Mouse (Mus musculus): ENCODE results near the gene Mfap1b. TPM values are rescaled to one million over a fixed set of nuclear protein-coding genes. Genes with fewer than 3 reads are reported as not detected.
A peak's percentile ranks its signal among the peaks of the same experiment; 100 is the strongest.

The Mfap1b gene
- total RNA-seq, 4 experiments from 2014 or later = 39.4 to 47.4 (median 43.8) TPM

GRCm38 (mm10) chr2:121440834-121441605, 32.8 kb downstream of the Mfap1b start:
- no peak for DNase-seq (ENCODE audit: low spot score in 2 of 2)

DNA sequence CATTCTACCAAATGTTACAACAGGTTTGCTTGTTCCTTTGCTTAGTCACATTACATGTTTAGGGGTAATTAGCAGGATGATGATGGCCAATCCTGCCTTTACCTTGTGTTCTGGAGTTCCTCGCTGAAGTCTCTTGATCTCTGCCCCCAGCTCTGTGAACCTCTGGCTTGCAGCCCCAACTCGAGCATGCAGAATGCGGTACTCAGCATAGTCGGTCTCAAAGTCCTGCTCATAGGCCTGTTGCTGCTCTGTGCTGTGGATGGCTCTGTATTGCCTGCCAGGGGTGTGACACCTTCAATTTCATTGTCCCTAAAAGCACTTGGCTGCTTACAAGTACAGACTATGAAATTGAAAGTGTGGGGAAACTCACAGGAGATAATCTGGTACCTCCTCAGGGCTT, 34.1 kb downstream of the Mfap1b start:
- DNase-seq (ENCODE audit: low spot score in 2 of 2) = no peak

- DNase-seq (ENCODE audit: low spot score in 2 of 2) = no peak
Measured at GRCm38 (mm10) chr2:121434854-121435253, 39.0 kb downstream of the Mfap1b start.

- no peak for DNase-seq (ENCODE audit: low spot score in 2 of 2)
Measured at GRCm38 (mm10) chr2:121425890-121426289, 48.0 kb downstream of the Mfap1b start.

DNA sequence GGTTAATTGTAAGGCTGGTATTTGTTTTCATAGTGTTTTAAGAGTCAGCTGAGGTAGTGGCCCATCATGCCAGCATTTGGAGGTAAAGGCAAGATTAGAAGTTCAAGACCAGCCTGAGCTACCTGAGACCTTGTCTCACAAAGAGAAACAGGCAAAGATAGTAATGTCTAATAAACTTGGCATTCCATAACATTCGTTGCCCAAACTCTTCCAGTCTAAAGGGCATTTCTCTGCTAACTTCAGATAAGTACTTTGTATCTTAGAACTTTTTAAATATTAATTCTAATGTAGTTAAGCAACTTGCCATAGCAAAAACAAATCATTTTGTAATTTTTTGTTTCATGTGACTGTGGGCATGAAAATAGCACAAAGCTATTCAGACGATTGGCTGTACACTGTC, 50.7 kb downstream of the Mfap1b start:
- no peak for DNase-seq (ENCODE audit: low spot score in 2 of 2)

DNA sequence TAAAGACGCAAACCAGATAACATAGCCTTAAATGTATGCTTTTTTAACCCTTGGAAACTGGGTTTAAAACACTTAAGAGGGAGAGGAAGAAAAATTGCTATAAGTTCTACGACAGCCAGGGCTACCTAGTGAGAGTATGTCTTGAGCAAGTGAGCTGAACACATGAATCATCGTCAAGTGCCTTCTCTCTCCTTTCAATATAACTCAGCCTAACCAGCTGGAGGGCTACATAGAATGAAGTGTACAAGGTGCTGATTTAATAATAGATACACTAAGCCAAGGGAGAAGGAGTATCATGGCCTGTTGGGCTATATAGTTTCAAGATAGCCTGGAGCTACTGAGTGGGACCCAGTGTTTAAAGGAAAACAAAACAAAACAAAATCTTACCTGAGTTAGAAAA, 55.4 kb downstream of the Mfap1b start:
- DNase-seq (ENCODE audit: low spot score in 2 of 2) = no peak

DNA sequence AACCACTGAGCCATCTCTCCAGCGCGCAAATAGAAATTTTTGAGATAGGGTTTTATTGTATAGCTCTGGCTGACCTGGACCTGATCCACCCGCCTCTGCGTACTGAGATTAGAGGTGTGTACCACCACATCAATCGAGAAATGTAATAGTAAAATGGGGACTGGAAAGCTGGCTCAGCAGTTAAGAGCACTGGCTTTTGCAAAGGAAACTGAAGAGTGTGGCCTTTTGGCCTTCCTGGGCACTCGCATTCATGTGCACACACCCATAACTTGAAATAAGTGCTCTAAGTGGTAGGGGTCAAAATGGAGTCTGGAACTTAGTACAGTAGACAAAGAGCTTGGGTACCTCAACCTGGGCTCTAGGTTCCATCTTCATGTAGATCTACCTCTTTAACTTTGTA, 57.5 kb downstream of the Mfap1b start:
- no peak for DNase-seq (ENCODE audit: low spot score in 2 of 2)

DNA sequence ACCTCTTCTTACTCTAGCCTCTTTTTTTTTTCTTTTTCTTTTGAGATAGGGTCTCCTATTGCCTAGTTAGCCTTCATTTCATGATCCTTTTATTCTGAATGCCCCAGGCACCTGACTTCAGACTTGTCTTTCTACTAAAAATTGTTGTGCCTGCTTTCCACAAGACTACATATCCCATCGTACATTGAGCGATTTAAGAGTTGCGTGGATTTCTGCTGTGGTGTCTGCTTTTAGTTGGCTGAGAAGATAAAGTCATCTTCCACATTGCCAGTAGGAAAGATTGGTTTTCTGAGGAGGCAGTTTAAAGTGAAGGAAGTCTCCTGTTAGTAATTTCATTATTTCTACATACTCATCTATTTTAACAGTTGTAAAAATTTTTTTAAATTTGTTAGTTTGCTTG, 58.3 kb downstream of the Mfap1b start:
- DNase-seq (ENCODE audit: low spot score in 2 of 2) = no peak

DNA sequence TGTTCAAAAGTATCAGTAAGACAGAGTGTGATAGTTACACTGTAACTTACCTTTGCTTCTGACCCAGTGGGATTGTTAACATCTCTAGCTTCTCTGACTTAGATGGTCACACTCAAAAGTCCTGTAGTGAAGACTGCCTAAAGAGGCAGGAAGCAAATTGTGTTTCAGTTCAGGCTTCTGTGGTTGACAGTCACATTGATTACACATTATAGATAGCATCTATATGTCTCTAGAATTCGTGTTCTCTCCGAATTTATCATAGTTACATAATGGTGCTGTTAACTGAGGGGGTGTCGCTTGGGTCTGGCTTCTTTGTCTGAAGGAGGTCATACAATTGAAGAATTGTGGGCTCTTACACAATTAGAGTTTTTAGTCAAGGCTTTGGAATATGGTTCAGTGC, 58.8 kb downstream of the Mfap1b start:
- no peak for DNase-seq (ENCODE audit: low spot score in 2 of 2)

DNA sequence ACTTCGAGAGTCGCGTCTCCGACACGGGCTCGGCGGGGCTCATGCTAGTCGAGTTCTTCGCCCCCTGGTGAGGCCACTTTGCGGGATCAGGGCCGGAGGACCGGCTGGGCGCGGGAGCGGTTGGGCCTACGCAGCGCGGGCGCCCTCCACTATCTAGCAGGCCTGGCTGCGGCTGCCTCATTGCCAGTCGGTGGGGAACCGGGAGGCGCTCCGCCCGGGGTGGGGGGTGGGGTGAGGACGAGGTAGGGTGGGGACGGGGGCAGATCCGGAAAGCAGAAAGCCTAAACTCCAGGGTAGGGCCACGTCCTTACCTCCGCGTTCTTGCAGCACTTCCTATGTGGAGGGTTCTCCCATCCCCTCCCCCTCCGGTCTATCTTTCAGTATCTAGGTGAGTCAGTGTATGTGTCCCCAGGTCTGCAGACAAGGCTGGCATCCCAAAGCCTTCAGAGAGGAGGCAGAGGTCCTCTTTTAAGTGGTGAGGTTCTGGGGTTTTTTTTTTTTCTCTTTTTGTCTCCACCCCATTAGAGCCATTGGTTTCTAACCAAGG, 59.7 kb downstream of the Mfap1b start:
- DNase-seq (ENCODE audit: low spot score in 2 of 2) = peak in 1 of 2 experiments; percentile 36

DNA sequence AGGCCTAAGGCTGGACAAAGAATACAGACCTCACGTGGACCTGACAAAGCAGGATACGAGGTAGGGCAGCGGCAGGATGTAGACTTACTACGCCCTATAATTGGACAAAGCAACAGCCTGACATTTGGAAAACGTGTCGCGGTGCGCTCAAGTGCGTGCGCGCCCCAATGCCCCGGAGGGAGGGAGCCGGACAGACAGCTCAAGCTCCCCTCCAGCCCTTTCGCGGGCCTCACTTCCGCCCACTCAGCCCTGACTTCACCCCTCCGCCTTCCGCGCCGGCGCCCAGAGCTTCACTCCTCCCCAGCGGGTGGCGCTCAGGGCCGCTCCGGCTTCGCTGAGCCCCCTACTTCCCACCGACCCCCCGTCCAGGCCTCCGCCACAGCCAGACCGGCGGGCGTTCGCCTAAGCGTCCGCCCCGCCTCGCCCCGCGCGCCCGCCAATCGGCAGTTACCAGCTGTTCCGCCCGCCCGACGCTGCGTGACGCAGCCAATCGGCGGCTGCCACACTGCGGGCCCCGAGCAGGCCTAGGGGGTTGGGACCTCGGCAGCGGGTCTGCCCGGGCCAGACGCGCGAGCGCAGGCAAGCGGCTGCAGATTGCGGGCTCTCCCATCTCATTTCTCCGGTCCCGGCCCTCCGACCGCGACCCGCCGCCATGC, 60.4 kb downstream of the Mfap1b start, which contains the start of the genes Pdia3 and Catsper2:
Gene Pdia3, plus strand, starts transcription at position 389 of the 656 bp plus-strand sequence.
Gene Catsper2, minus strand, starts transcription at position 406 of the 656 bp plus-strand sequence.
- DNase-seq (ENCODE audit: low spot score in 2 of 2) = peak; percentile 87 to 96

DNA sequence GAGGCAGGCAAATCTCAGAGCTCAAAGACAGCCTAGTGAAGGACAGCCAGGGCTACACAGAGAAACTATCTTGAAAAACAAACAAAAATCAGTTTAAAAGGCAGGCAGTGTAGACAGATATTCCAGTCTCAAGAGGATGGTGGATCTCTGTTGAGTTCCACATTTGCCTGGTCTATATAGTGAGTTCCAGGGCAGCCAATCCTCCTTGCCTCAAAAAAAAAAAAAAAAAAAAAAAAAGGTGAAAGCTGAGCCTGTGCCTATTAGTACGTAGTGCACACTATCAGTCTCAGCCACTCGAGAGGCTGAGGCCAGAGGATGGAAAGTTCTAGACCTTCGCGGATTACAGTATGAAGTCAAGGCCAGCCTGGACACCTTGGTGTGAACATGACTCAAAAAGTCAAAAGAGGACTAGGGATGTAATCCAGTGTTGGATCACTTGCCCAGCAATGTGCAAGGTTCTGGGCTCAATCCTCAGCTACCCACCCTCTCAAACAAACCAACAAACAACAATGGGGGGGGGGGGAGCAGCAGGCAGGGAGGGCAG, 61.0 kb downstream of the Mfap1b start:
- DNase-seq (ENCODE audit: low spot score in 2 of 2) = no peak

Small RNA genes lying within 50 kb of the gene (microRNA-seq; reads per million reads assigned to microRNA genes)
- gene Gm22953 = 0 reads per million in 2 experiments

Other genes starting within 250 kb of the Mfap1b start
- gene Trp53bp1, start 202.7 kb downstream of the Mfap1b start, total RNA-seq (2022) = 100 to 1,000 TPM; 139 to 154 (median 147) TPM
- gene Map1a, start 184.5 kb downstream of the Mfap1b start, total RNA-seq (2022) = 100 to 1,000 TPM; 617 to 748 (median 671) TPM
- gene Ppip5k1, start 118.7 kb downstream of the Mfap1b start, total RNA-seq (2022) = 100 to 1,000 TPM; 121 to 145 (median 130) TPM
- gene Ckmt1, start 116.4 kb downstream of the Mfap1b start, total RNA-seq (2022) = 100 to 1,000 TPM; 418 to 426 (median 425) TPM
- gene Strc, start 86.9 kb downstream of the Mfap1b start, total RNA-seq (2022) = under 1 TPM; 0.09 to 0.91 (median 0.32) TPM
- 100 to 1,000 TPM; 140 to 171 (median 153) TPM for gene Pdia3, start 60.3 kb downstream of the Mfap1b start, total RNA-seq (2022)
- gene Catsper2, start 60.3 kb downstream of the Mfap1b start, total RNA-seq (2022) = 1 to 10 TPM; 4.2 to 5.9 (median 5.1) TPM
- not detected for gene Ell3, start 29.8 kb downstream of the Mfap1b start, total RNA-seq (2022)
- 100 to 1,000 TPM; 116 to 169 (median 143) TPM for gene Serf2, start 24.9 kb downstream of the Mfap1b start, total RNA-seq (2022)
- 10 to 100 TPM; 12.1 to 25.0 (median 17.5) TPM for gene Hypk, start 20.8 kb downstream of the Mfap1b start, total RNA-seq (2022)
- 1 to 10 TPM in 1 of 4 experiments, under 1 TPM in 3; 0.27 to 1.1 (median 0.50) TPM for gene Serinc4, start 17.3 kb downstream of the Mfap1b start, total RNA-seq (2022)
- 10 to 100 TPM; 31.1 to 37.4 (median 33.7) TPM for gene Mfap1a, start 32.6 kb upstream of the Mfap1b start, total RNA-seq (2022)
- gene Wdr76, start 32.7 kb upstream of the Mfap1b start, total RNA-seq (2022) = 1 to 10 TPM; 4.8 to 5.3 (median 4.9) TPM